Mouse (Mus musculus): Measurements from ENCODE around the gene Copb1. TPM values are rescaled to one million over a fixed set of nuclear protein-coding genes. Genes with fewer than 3 reads are reported as not detected.

Gene Copb1
- total and polyA plus RNA-seq, 3 experiments: 50.1 to 405 (median 61.3) TPM

- peak overlapping the region; percentile 30 to 77 for H3K4me3 ChIP-seq (ENCODE audit: control insufficient read depth in 1 of 2, insufficient read depth in 1 of 2, low read depth in 2 of 2, low read length in 2 of 2)
- peak overlapping the region; percentile 43 for H3K27ac ChIP-seq (ENCODE audit: control insufficient read depth, low read depth, low read length)
- H3K4me1 ChIP-seq (ENCODE audit: control insufficient read depth in 1 of 2, insufficient read depth in 2 of 2, low read length in 2 of 2): peaks cover 0 to 8% of the 10 kb centered on the region in 2 experiments; a peak in 1 of 4 replicates
- peak overlapping the region; percentile 46 for H3K9ac ChIP-seq (ENCODE audit: control insufficient read depth, low read depth, low read length, poor library complexity, severe bottlenecking)
- no peak for TF ChIP-seq RAD21 (IDR thresholded peaks at IDR 0.05; ENCODE audit: low read depth, low read length)
- no peak for TF ChIP-seq SIN3A (IDR thresholded peaks at IDR 0.05; ENCODE audit: low read length)
- TF ChIP-seq ELF1 (IDR thresholded peaks at IDR 0.05; ENCODE audit: low read depth, low read length): peak; percentile 91
- no peak for TF ChIP-seq MAZ (IDR thresholded peaks at IDR 0.05; ENCODE audit: low read depth, low read length)
- TF ChIP-seq EP300 (IDR thresholded peaks at IDR 0.05; ENCODE audit: low read depth in 1 of 2, low read length in 2 of 2): no peak
- TF ChIP-seq MYB (IDR thresholded peaks at IDR 0.05; ENCODE audit: low read depth, low read length): no peak
- no peak for TF ChIP-seq ZMIZ1 (IDR thresholded peaks at IDR 0.05; ENCODE audit: low read depth, low read length)
- peak; percentile 61; the same call in 1 of the 2 replicates for TF ChIP-seq HCFC1 (IDR thresholded peaks at IDR 0.05; ENCODE audit: low read depth, low read length)
- TF ChIP-seq POLR2AphosphoS5 (IDR thresholded peaks at IDR 0.05; ENCODE audit: borderline replicate concordance, low read depth, low read length): no peak
- TF ChIP-seq ETS1 (IDR thresholded peaks at IDR 0.05; ENCODE audit: low read depth, low read length): no peak
- no peak for TF ChIP-seq USF2 (IDR thresholded peaks at IDR 0.05; ENCODE audit: borderline replicate concordance in 1 of 2, insufficient read depth in 1 of 2, low read depth in 1 of 2, low read length in 2 of 2)
- TF ChIP-seq E2F4 (IDR thresholded peaks at IDR 0.05; ENCODE audit: borderline replicate concordance, low read depth, low read length): no peak
- TF ChIP-seq BHLHE40 (IDR thresholded peaks at IDR 0.05; ENCODE audit: borderline replicate concordance, low read depth, low read length): no peak
- peak in 1 of 2 experiments; percentile 71; a peak in 2 of 4 replicates for TF ChIP-seq POLR2A (IDR thresholded peaks at IDR 0.05; ENCODE audit: control insufficient read depth in 1 of 2, insufficient read depth in 1 of 2, low read depth in 1 of 2, low read length in 2 of 2, poor library complexity in 1 of 2)
- peak; percentile 58 for TF ChIP-seq NELFE (IDR thresholded peaks at IDR 0.05; ENCODE audit: low read depth, low read length)
- TF ChIP-seq KAT2A (conservative IDR thresholded peaks at IDR 0.05; ENCODE audit: low read depth, low read length): no peak
- TF ChIP-seq MAFK (IDR thresholded peaks at IDR 0.05; ENCODE audit: borderline replicate concordance, low read depth, low read length): no peak
- no peak for TF ChIP-seq JUND (IDR thresholded peaks at IDR 0.05; ENCODE audit: low read depth, low read length)
- no peak for TF ChIP-seq ZNF384 (IDR thresholded peaks at IDR 0.05; ENCODE audit: low read depth, low read length)
- TF ChIP-seq CHD1 (IDR thresholded peaks at IDR 0.05; ENCODE audit: low read depth, low read length): no peak
- TF ChIP-seq RCOR1 (IDR thresholded peaks at IDR 0.05; ENCODE audit: low read depth, low read length): no peak
- TF ChIP-seq MYC (IDR thresholded peaks at IDR 0.05; ENCODE audit: low read depth, low read length): no peak
- no peak for TF ChIP-seq USF1 (IDR thresholded peaks at IDR 0.05; ENCODE audit: low read depth, low read length)
- no peak for TF ChIP-seq MEF2A (IDR thresholded peaks at IDR 0.05; ENCODE audit: extremely low read depth, insufficient replicate concordance, low read depth, low read length, poor library complexity, severe bottlenecking)
- no peak for TF ChIP-seq TBP (IDR thresholded peaks at IDR 0.05; ENCODE audit: low read depth, low read length)
- TF ChIP-seq POLR2AphosphoS2 (IDR thresholded peaks at IDR 0.05; ENCODE audit: low read length): peak; percentile 57; the same call in 1 of the 2 replicates
- no peak for TF ChIP-seq SMC3 (IDR thresholded peaks at IDR 0.05; ENCODE audit: low read depth, low read length)
- no peak for TF ChIP-seq MXI1 (IDR thresholded peaks at IDR 0.05; ENCODE audit: low read depth, low read length)
- TF ChIP-seq CTCF (IDR thresholded peaks at IDR 0.05 in 2 of 3, conservative IDR thresholded peaks at IDR 0.05 in 1 of 3; ENCODE audit: control insufficient read depth in 1 of 3, insufficient read depth in 1 of 3, low read depth in 2 of 3, low read length in 3 of 3, poor library complexity in 1 of 3, severe bottlenecking in 1 of 3): no peak
- TF ChIP-seq ZKSCAN1 (IDR thresholded peaks at IDR 0.05; ENCODE audit: low read depth, low read length): no peak
- no peak for TF ChIP-seq NRF1 (IDR thresholded peaks at IDR 0.05; ENCODE audit: insufficient read depth, low read depth, low read length, poor library complexity, severe bottlenecking)
- no peak for TF ChIP-seq TAL1 (IDR thresholded peaks at IDR 0.05; ENCODE audit: low read length)
- TF ChIP-seq CHD2 (IDR thresholded peaks at IDR 0.05; ENCODE audit: low read length): no peak
- no peak for TF ChIP-seq GATA1 (IDR thresholded peaks at IDR 0.05; ENCODE audit: low read depth, low read length)
- H3K79me2 ChIP-seq (ENCODE audit: control insufficient read depth, insufficient read depth, low read length, poor library complexity): no peaks in the 10 kb centered on the region
- H3K9me3 ChIP-seq (replicated peaks; ENCODE audit: insufficient read depth, low read length): no peaks in the 10 kb centered on the region
- no peaks in the 10 kb centered on the region for H3K27me3 ChIP-seq (ENCODE audit: control insufficient read depth in 1 of 2, insufficient read depth in 2 of 2, low read length in 2 of 2)
- peak; percentile 85 for DNase-seq (ENCODE audit: low read depth, low spot score)
- H3K36me3 ChIP-seq (ENCODE audit: control insufficient read depth in 1 of 2, insufficient read depth in 2 of 2, low read length in 2 of 2): peaks cover 0 to 4% of the 10 kb centered on the region in 2 experiments; a peak in 1 of 4 replicates
Measured at GRCm38 (mm10) chr7:114283006-114283405, 28.5 kb upstream of the Copb1 start.
